Mouse (Mus musculus) kidney, embryonic 15.5 days (tissue): ENCODE measurements around the gene St3gal4. TPM values are rescaled to one million over a fixed set of nuclear protein-coding genes. Genes with fewer than 3 reads are reported as not detected.
"Not testable (repeated sequence)": the region's sequence is repeated elsewhere in the genome, so short reads cannot be mapped to it uniquely, and the experiment has no call there.

Source experiments
- ATAC-seq: fragments of 200-750 bp; cut with Nextera tagmentation; replicated peaks from 2 replicates; pipeline ENCODE4 v1.8.0; 2017; ENCODE audit warnings: moderate TSS enrichment; ENCODE audit not compliant: low FRiP score
- H3K27ac ChIP-seq: fragments of 300-500 bp; sonication (generic); 2 replicates; pipeline ENCODE4 v1.5.1; 2015; ENCODE audit warnings: mild to moderate bottlenecking, inconsistent platforms
- H3K27me3 ChIP-seq: fragments of 300-500 bp; sonication (generic); 2 replicates; pipeline ENCODE4 v1.6.1; 2015; ENCODE audit warnings: inconsistent platforms
- H3K36me3 ChIP-seq: fragments of 300-500 bp; sonication (generic); 2 replicates; pipeline ENCODE4 v1.6.1; 2015; ENCODE audit warnings: inconsistent platforms
- H3K4me1 ChIP-seq: fragments of 300-500 bp; sonication (generic); 2 replicates; pipeline ENCODE4 v1.6.1; 2015; ENCODE audit warnings: inconsistent platforms
- H3K4me2 ChIP-seq: fragments of 300-500 bp; sonication (generic); 2 replicates; pipeline ENCODE4 v1.6.1; 2015; ENCODE audit warnings: moderate library complexity, mild to moderate bottlenecking, inconsistent platforms
- H3K4me3 ChIP-seq: fragments of 300-500 bp; sonication (generic); replicated peaks from 2 replicates; pipeline ENCODE4 v1.5.1; 2015; ENCODE audit warnings: mild to moderate bottlenecking, inconsistent platforms
- H3K9ac ChIP-seq: fragments of 300-500 bp; sonication (generic); 2 replicates; pipeline ENCODE4 v1.6.1; 2015; ENCODE audit warnings: mild to moderate bottlenecking, inconsistent platforms
- H3K9me3 ChIP-seq: fragments of 300-500 bp; sonication (generic); replicated peaks from 2 replicates; pipeline ENCODE4 v1.6.1; 2016; ENCODE audit warnings: inconsistent platforms
- WGBS: fragments of 180-500 bp; shearing (Covaris S2); methylation state at CpG from one replicate; pipeline ENCODE4 v1.1.7; 2015; ENCODE audit warnings: mixed read lengths; 5-methylcytosine and 5-hydroxymethylcytosine counted together
- polyA plus RNA-seq: library from polyadenylated mRNA; unstranded; fragments of >200 nt; fragmentation: Nextera tagmentation; extraction: Ambion mirVana; gene quantifications from 2 replicates; pipeline ENCODE4 v1.2.1, GENCODE M21; 2015

Gene St3gal4
- polyA plus RNA-seq, 1 experiment from 2014 or later: 17.8 TPM

- ATAC-seq, H3K4me2 ChIP-seq: not testable (repeated sequence)
Measured at GRCm38 (mm10) chr9:35148822-35149221, 29.8 kb upstream of the St3gal4 start.

GRCm38 (mm10) chr9:35147261-35147660 is 28.2 kb upstream of the St3gal4 start:
- not testable (repeated sequence) for H3K9ac ChIP-seq, H3K4me2 ChIP-seq, H3K4me1 ChIP-seq, H3K9me3 ChIP-seq, H3K36me3 ChIP-seq, H3K27ac ChIP-seq, ATAC-seq, H3K4me3 ChIP-seq, H3K27me3 ChIP-seq
- 93% methylated on average over 14 of the region's 14 CpGs for WGBS

More at GRCm38 (mm10) chr9:35148822-35149221, 29.8 kb upstream of the St3gal4 start:
- H3K36me3 ChIP-seq, H3K9me3 ChIP-seq, H3K4me1 ChIP-seq, H3K4me3 ChIP-seq, H3K27me3 ChIP-seq, H3K27ac ChIP-seq, H3K9ac ChIP-seq: not testable (repeated sequence)

- no peak overlapping the region for H3K27ac ChIP-seq
- whole genome bisulfite sequencing: 77% methylated on average over 1 of the region's 1 CpGs
Measured at GRCm38 (mm10) chr9:35145829-35146228, 26.8 kb upstream of the St3gal4 start.

GRCm38 (mm10) chr9:35145118-35145517 is 26.1 kb upstream of the St3gal4 start:
- Histone ChIP-seq H3K36me3 (no peaks in the 10 kb centered on the region), H3K9ac (no peak overlapping the region), H3K9me3 (no peaks in the 10 kb centered on the region), H3K27ac (no peak overlapping the region), H3K4me1 (no peaks in the 10 kb centered on the region), H3K27me3 (no peaks in the 10 kb centered on the region), H3K4me3 (no peak overlapping the region), H3K4me2 (no peak overlapping the region)
- 85% methylated on average over 9 of the region's 9 CpGs for WGBS
- ATAC-seq: no peak

More at GRCm38 (mm10) chr9:35145829-35146228, 26.8 kb upstream of the St3gal4 start:
- Histone ChIP-seq H3K4me3 (no peak overlapping the region), H3K36me3 (no peaks in the 10 kb centered on the region), H3K9ac (no peak overlapping the region), H3K4me2 (no peak overlapping the region), H3K4me1 (no peaks in the 10 kb centered on the region), H3K27me3 (no peaks in the 10 kb centered on the region), H3K9me3 (no peaks in the 10 kb centered on the region)
- ATAC-seq: no peak

GRCm38 (mm10) chr9:35142221-35142620 is 23.2 kb upstream of the St3gal4 start:
- Histone ChIP-seq H3K36me3 (no peaks in the 10 kb centered on the region), H3K9me3 (no peaks in the 10 kb centered on the region), H3K9ac (no peak overlapping the region), H3K27me3 (no peaks in the 10 kb centered on the region), H3K27ac (no peak overlapping the region), H3K4me1 (no peaks in the 10 kb centered on the region), H3K4me2 (no peak overlapping the region), H3K4me3 (no peak overlapping the region)
- ATAC-seq: no peak
- WGBS: 72% methylated on average over 2 of the region's 2 CpGs

GRCm38 (mm10) chr9:35139231-35139744 is 20.2 kb upstream of the St3gal4 start:
- no peak overlapping the region for H3K9ac ChIP-seq
- H3K4me1 ChIP-seq: no peaks in the 10 kb centered on the region
- no peaks in the 10 kb centered on the region for H3K27me3 ChIP-seq
- no peak for ATAC-seq
- no peak overlapping the region for H3K27ac ChIP-seq
- H3K9me3 ChIP-seq: no peaks in the 10 kb centered on the region
- no peak overlapping the region for H3K4me3 ChIP-seq
- peaks cover 9% of the 10 kb centered on the region; the same call in 1 of the 2 replicates for H3K36me3 ChIP-seq
- 87% methylated on average over 5 of the region's 5 CpGs for WGBS
- H3K4me2 ChIP-seq: no peak overlapping the region

- no peak overlapping the region for H3K4me3 ChIP-seq
- H3K9ac ChIP-seq: no peak overlapping the region
- ATAC-seq: no peak
- no peak overlapping the region for H3K27ac ChIP-seq
- H3K4me1 ChIP-seq: no peaks in the 10 kb centered on the region
- no peaks in the 10 kb centered on the region for H3K9me3 ChIP-seq
- no peaks in the 10 kb centered on the region for H3K27me3 ChIP-seq
- H3K36me3 ChIP-seq: peaks cover 9% of the 10 kb centered on the region; the same call in 1 of the 2 replicates
- no peak overlapping the region for H3K4me2 ChIP-seq
- 74% methylated on average over 7 of the region's 7 CpGs for WGBS
Measured at GRCm38 (mm10) chr9:35138029-35138428, 19.0 kb upstream of the St3gal4 start.

GRCm38 (mm10) chr9:35135575-35135974 is 16.5 kb upstream of the St3gal4 start:
- Histone ChIP-seq H3K9me3 (no peaks in the 10 kb centered on the region), H3K4me1 (peaks cover 5% of the 10 kb centered on the region; the same call in 1 of the 2 replicates), H3K9ac (no peak overlapping the region), H3K27me3 (no peaks in the 10 kb centered on the region), H3K36me3 (peaks cover 9% of the 10 kb centered on the region; the same call in 1 of the 2 replicates), H3K4me2 (no peak overlapping the region), H3K27ac (no peak overlapping the region), H3K4me3 (no peak overlapping the region)
- ATAC-seq: no peak
- 76% methylated on average over 6 of the region's 6 CpGs for WGBS

- WGBS: 86% methylated on average over 16 of the region's 16 CpGs
- ATAC-seq: no peak
Measured at GRCm38 (mm10) chr9:35131637-35132397, 12.7 kb upstream of the St3gal4 start.

GRCm38 (mm10) chr9:35128995-35129418 is 9.9 kb upstream of the St3gal4 start:
- Histone ChIP-seq H3K27me3 (no peaks in the 10 kb centered on the region), H3K4me1 (peaks cover 5% of the 10 kb centered on the region; the same call in 1 of the 2 replicates), H3K4me2 (no peak overlapping the region), H3K27ac (no peak overlapping the region), H3K36me3 (peaks cover 44% of the 10 kb centered on the region), H3K9ac (no peak overlapping the region), H3K4me3 (no peak overlapping the region), H3K9me3 (no peaks in the 10 kb centered on the region)
- 76% methylated on average over 9 of the region's 9 CpGs for WGBS
- no peak for ATAC-seq

More at GRCm38 (mm10) chr9:35131637-35132397, 12.7 kb upstream of the St3gal4 start:
- Histone ChIP-seq H3K27me3 (no peaks in the 10 kb centered on the region), H3K4me2 (no peak overlapping the region), H3K4me3 (no peak overlapping the region), H3K9ac (no peak overlapping the region), H3K9me3 (no peaks in the 10 kb centered on the region), H3K27ac (no peak overlapping the region), H3K4me1 (peaks cover 5% of the 10 kb centered on the region; the same call in 1 of the 2 replicates), H3K36me3 (peaks cover 26% of the 10 kb centered on the region)

- no peak overlapping the region for H3K27ac ChIP-seq
- WGBS: 90% methylated on average over 3 of the region's 3 CpGs
- ATAC-seq: no peak
Measured at GRCm38 (mm10) chr9:35128564-35128963, 9.5 kb upstream of the St3gal4 start.

GRCm38 (mm10) chr9:35127561-35127960 is 8.5 kb upstream of the St3gal4 start:
- Histone ChIP-seq H3K9me3 (no peaks in the 10 kb centered on the region), H3K4me3 (no peak overlapping the region), H3K9ac (no peak overlapping the region), H3K36me3 (peaks cover 56% of the 10 kb centered on the region), H3K27me3 (no peaks in the 10 kb centered on the region), H3K4me2 (no peak overlapping the region), H3K4me1 (peaks cover 5% of the 10 kb centered on the region; the same call in 1 of the 2 replicates), H3K27ac (no peak overlapping the region)
- WGBS: 90% methylated on average over 5 of the region's 5 CpGs
- no peak for ATAC-seq

More at GRCm38 (mm10) chr9:35128564-35128963, 9.5 kb upstream of the St3gal4 start:
- Histone ChIP-seq H3K9me3 (no peaks in the 10 kb centered on the region), H3K4me3 (no peak overlapping the region), H3K9ac (no peak overlapping the region), H3K27me3 (no peaks in the 10 kb centered on the region), H3K4me1 (peaks cover 5% of the 10 kb centered on the region; the same call in 1 of the 2 replicates), H3K4me2 (no peak overlapping the region), H3K36me3 (peaks cover 46% of the 10 kb centered on the region)
